Mouse (Mus musculus) testis, adult 2 months (tissue): Measurements from ENCODE around the gene Amz2.

Source experiments
- CTCF ChIP-seq: fragments of 200-500 bp; IDR thresholded peaks from 2 replicates; pipeline ENCODE4 v1.5.1; 2012; ENCODE audit warnings: low read depth, mild to moderate bottlenecking, inconsistent platforms, low read length, moderate library complexity; ENCODE audit not compliant: control insufficient read depth, insufficient read depth, insufficient replicate concordance
- POLR2A ChIP-seq: fragments of 200-500 bp; IDR thresholded peaks from 2 replicates; pipeline ENCODE4 v1.6.1; 2012; ENCODE audit warnings: low read depth, mild to moderate bottlenecking, inconsistent platforms, low read length, moderate library complexity; ENCODE audit not compliant: control insufficient read depth

DNA sequence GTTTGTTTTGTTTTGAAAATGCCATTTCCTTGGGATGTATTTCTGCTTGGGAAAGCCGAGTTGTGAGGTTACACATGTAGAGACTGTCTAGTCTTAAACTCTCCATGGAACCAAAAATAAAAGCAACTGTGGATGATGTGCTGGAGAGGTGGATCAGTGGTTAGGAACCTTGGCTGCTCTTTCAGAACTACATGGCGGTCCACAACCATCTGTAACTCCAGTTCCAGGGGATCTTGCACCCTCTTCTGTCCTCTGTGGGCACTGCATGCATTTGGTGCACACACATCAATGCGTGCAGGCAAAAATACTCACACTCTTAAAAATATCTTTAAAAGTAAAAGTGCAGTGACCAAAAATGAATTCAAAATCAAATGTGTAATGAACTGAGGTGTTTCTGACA lies 15.4 kb downstream of the Amz2 start:
- TF ChIP-seq CTCF, result peak; percentile 38; the same call in 1 of the 2 replicates
- TF ChIP-seq POLR2A, result no peak
